Mouse (Mus musculus): ENCODE data around the gene Prkar1b. TPM values are rescaled to one million over a fixed set of nuclear protein-coding genes. Genes with fewer than 3 reads are reported as not detected.

Gene Prkar1b
- polyA plus RNA-seq, 1 experiment from 2014 or later: 368 TPM

- Histone ChIP-seq H3K36me3 (ENCODE audit: control insufficient read depth, insufficient read depth, low read length) (no peaks in the 10 kb centered on the region), H3K27me3 (ENCODE audit: control insufficient read depth, insufficient read depth, low read depth, low read length) (no peaks in the 10 kb centered on the region), H3K4me1 (ENCODE audit: control insufficient read depth, insufficient read depth, low read length) (no peaks in the 10 kb centered on the region), H3K27ac (ENCODE audit: low read length) (no peak overlapping the region), H3K4me2 (ENCODE audit: low read length) (no peak overlapping the region), H3K9ac (ENCODE audit: low read depth, low read length) (no peak overlapping the region), H3K4me3 (ENCODE audit: low read depth, low read length) (no peak overlapping the region), H3K9me3 (replicated peaks; ENCODE audit: control insufficient read depth, low read length, poor library complexity, severe bottlenecking) (no peaks in the 10 kb centered on the region)
- 89% methylated on average over 6 of the region's 6 CpGs for WGBS
- ATAC-seq: no peak
These were observed 176.3 kb downstream of the Prkar1b start for GRCm38 (mm10) chr5:138973480-138973879.

- Histone ChIP-seq H3K9me3 (replicated peaks; ENCODE audit: control insufficient read depth, low read length, poor library complexity, severe bottlenecking) (no peaks in the 10 kb centered on the region), H3K27ac (ENCODE audit: low read length) (no peak overlapping the region), H3K27me3 (ENCODE audit: control insufficient read depth, insufficient read depth, low read depth, low read length) (no peaks in the 10 kb centered on the region), H3K4me1 (ENCODE audit: control insufficient read depth, insufficient read depth, low read length) (peaks cover under 1% of the 10 kb centered on the region), H3K9ac (ENCODE audit: low read depth, low read length) (no peak overlapping the region), H3K4me3 (ENCODE audit: low read depth, low read length) (no peak overlapping the region), H3K36me3 (ENCODE audit: control insufficient read depth, insufficient read depth, low read length) (no peaks in the 10 kb centered on the region), H3K4me2 (ENCODE audit: low read length) (no peak overlapping the region)
- no peak for ATAC-seq
- 78% methylated on average over 9 of the region's 9 CpGs for WGBS
These were observed 178.4 kb downstream of the Prkar1b start for GRCm38 (mm10) chr5:138971405-138971804.

- Histone ChIP-seq H3K4me2 (ENCODE audit: low read length) (no peak overlapping the region), H3K9ac (ENCODE audit: low read depth, low read length) (no peak overlapping the region), H3K4me3 (ENCODE audit: low read depth, low read length) (no peak overlapping the region), H3K9me3 (replicated peaks; ENCODE audit: control insufficient read depth, low read length, poor library complexity, severe bottlenecking) (no peaks in the 10 kb centered on the region), H3K4me1 (ENCODE audit: control insufficient read depth, insufficient read depth, low read length) (peaks cover 14% of the 10 kb centered on the region), H3K27me3 (ENCODE audit: control insufficient read depth, insufficient read depth, low read depth, low read length) (no peaks in the 10 kb centered on the region), H3K27ac (ENCODE audit: low read length) (no peak overlapping the region), H3K36me3 (ENCODE audit: control insufficient read depth, insufficient read depth, low read length) (no peaks in the 10 kb centered on the region)
- ATAC-seq: no peak
- WGBS: 67% methylated on average over 7 of the region's 7 CpGs
These were observed 179.7 kb downstream of the Prkar1b start for GRCm38 (mm10) chr5:138970056-138970490.

Other genes starting within 250 kb of the Prkar1b start
- gene Pdgfa, start 152.6 kb downstream of the Prkar1b start, polyA plus RNA-seq (2015; fragmentation: Nextera tagmentation; extraction: Ambion mirVana): 27.0 and 32.2 TPM in 2 replicates
- 3.2 and 3.5 TPM in 2 replicates for gene Dnaaf5, start 222 bp upstream of the Prkar1b start, polyA plus RNA-seq (2015; fragmentation: Nextera tagmentation; extraction: Ambion mirVana)
- 47.4 and 48.5 TPM in 2 replicates for gene Sun1, start 50.6 kb upstream of the Prkar1b start, polyA plus RNA-seq (2015; fragmentation: Nextera tagmentation; extraction: Ambion mirVana)
- gene Get4, start 102.3 kb upstream of the Prkar1b start, polyA plus RNA-seq (2015; fragmentation: Nextera tagmentation; extraction: Ambion mirVana): 115 and 122 TPM in 2 replicates
- gene Adap1, start 175.6 kb upstream of the Prkar1b start, polyA plus RNA-seq (2015; fragmentation: Nextera tagmentation; extraction: Ambion mirVana): 66.9 and 68.5 TPM in 2 replicates
- 102 and 105 TPM in 2 replicates for gene Cox19, start 201.4 kb upstream of the Prkar1b start, polyA plus RNA-seq (2015; fragmentation: Nextera tagmentation; extraction: Ambion mirVana)
- gene Cyp2w1, start 202.6 kb upstream of the Prkar1b start, polyA plus RNA-seq (2015; fragmentation: Nextera tagmentation; extraction: Ambion mirVana): not detected in 2 replicates
- 2.5 and 2.9 TPM in 2 replicates for gene Gpr146, start 227.7 kb upstream of the Prkar1b start, polyA plus RNA-seq (2015; fragmentation: Nextera tagmentation; extraction: Ambion mirVana)